Mouse (Mus musculus) megakaryocyte, embryonic 14.5 days (primary cell): ENCODE measurements around the gene S1pr5.

Experiments used
- FLI1 ChIP-seq: IDR thresholded peaks from 2 replicates; pipeline ENCODE4 v1.6.1; 2012; ENCODE audit warnings: low read length, inconsistent platforms, mixed read lengths
- GATA1 ChIP-seq: IDR thresholded peaks from 3 replicates; pipeline ENCODE4 v1.6.1; 2012; ENCODE audit warnings: mixed read lengths, low read length, inconsistent platforms, borderline replicate concordance

- TF ChIP-seq GATA1 = no peak
- no peak for TF ChIP-seq FLI1
Measured at GRCm38 (mm10) chr9:21245113-21245487, 3.1 kb downstream of the S1pr5 start.
